Mouse (Mus musculus): ENCODE results near the gene Mad1l1. TPM values are rescaled to one million over a fixed set of nuclear protein-coding genes. Genes with fewer than 3 reads are reported as not detected.
A peak's percentile ranks its signal among the peaks of the same experiment; 100 is the strongest.

The Mad1l1 gene
- polyA plus RNA-seq, 1 experiment from 2014 or later, result 25.2 TPM

GRCm38 (mm10) chr5:140324058-140324457 is 2.7 kb upstream of the Mad1l1 start:
- no peaks in the 10 kb centered on the region for H3K27me3 ChIP-seq (replicated peaks)
- ATAC-seq (ENCODE audit: extremely low read depth, insufficient number of reproducible peaks, low FRiP score, low TSS enrichment), result no peak
- WGBS, result 76% methylated on average over 5 of the region's 5 CpGs

GRCm38 (mm10) chr5:140321756-140322575 is 614 bp upstream of the Mad1l1 start:
- no peaks in the 10 kb centered on the region for H3K27me3 ChIP-seq (replicated peaks)
- peaks cover 10% of the 10 kb centered on the region; the same call in 1 of the 2 replicates for H3K36me3 ChIP-seq
- H3K4me1 ChIP-seq, result peaks cover 33% of the 10 kb centered on the region
- peak overlapping the region; percentile 96 for H3K4me3 ChIP-seq
- H3K9me3 ChIP-seq, result no peaks in the 10 kb centered on the region
- H3K27ac ChIP-seq (replicated peaks), result peak overlapping the region; percentile 83
- H3K9ac ChIP-seq, result peak overlapping the region; percentile 99
- ATAC-seq (ENCODE audit: extremely low read depth, insufficient number of reproducible peaks, low FRiP score, low TSS enrichment), result no peak
- 2% methylated on average over 17 of the region's 17 CpGs for WGBS
- H3K4me2 ChIP-seq, result peak overlapping the region; percentile 86

More at GRCm38 (mm10) chr5:140324058-140324457, 2.7 kb upstream of the Mad1l1 start:
- Histone ChIP-seq H3K4me3 (no peak overlapping the region), H3K27ac (replicated peaks) (no peak overlapping the region), H3K9me3 (no peaks in the 10 kb centered on the region), H3K4me1 (peaks cover 25% of the 10 kb centered on the region), H3K36me3 (peaks cover 29% of the 10 kb centered on the region), H3K4me2 (no peak overlapping the region), H3K9ac (no peak overlapping the region)

GRCm38 (mm10) chr5:140316716-140317115 is 4.6 kb downstream of the Mad1l1 start:
- no peak overlapping the region for H3K4me2 ChIP-seq

DNA sequence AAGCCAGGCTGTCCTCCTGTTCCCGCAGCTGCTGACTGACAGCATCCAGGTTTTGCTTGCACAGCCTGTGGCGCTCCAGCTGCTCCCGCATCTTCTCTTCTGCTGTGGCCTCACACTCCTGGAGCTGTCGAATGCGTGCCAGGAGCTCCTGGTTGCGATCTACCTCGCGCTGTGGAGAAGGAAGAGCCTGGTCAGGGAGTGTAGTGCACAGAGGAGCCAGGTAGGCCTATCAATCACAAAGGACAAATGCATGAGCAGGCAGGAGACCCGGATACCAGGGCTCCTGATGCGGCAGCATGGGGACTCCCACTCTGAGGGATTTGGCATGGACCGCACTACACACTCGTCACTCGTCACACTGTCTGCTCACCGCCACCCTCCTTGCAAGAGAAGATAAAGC is 13.8 kb downstream of the Mad1l1 start:
- H3K27ac ChIP-seq (replicated peaks), result peak overlapping the region; percentile 58
- H3K4me1 ChIP-seq, result peaks cover 38% of the 10 kb centered on the region
- H3K27me3 ChIP-seq (replicated peaks), result no peaks in the 10 kb centered on the region
- H3K4me3 ChIP-seq, result no peak overlapping the region
- peak overlapping the region; percentile 37; the same call in 1 of the 2 replicates for H3K9ac ChIP-seq
- WGBS, result 57% methylated on average over 14 of the region's 14 CpGs
- H3K4me2 ChIP-seq, result peak overlapping the region; percentile 22
- no peaks in the 10 kb centered on the region for H3K9me3 ChIP-seq
- no peak for ATAC-seq (ENCODE audit: extremely low read depth, insufficient number of reproducible peaks, low FRiP score, low TSS enrichment)
- peaks cover 84% of the 10 kb centered on the region for H3K36me3 ChIP-seq

More at GRCm38 (mm10) chr5:140316716-140317115, 4.6 kb downstream of the Mad1l1 start:
- no peak overlapping the region for H3K27ac ChIP-seq (replicated peaks)
- peaks cover 29% of the 10 kb centered on the region for H3K4me1 ChIP-seq
- no peaks in the 10 kb centered on the region for H3K9me3 ChIP-seq
- H3K36me3 ChIP-seq, result peaks cover 36% of the 10 kb centered on the region
- no peaks in the 10 kb centered on the region for H3K27me3 ChIP-seq (replicated peaks)
- 0 out of 2 replicates have a peak overlapping the region, but pooled peaks have one; percentile 28 for H3K9ac ChIP-seq
- no peak overlapping the region for H3K4me3 ChIP-seq
- WGBS, result 71% methylated on average over 3 of the region's 3 CpGs
- no peak for ATAC-seq (ENCODE audit: extremely low read depth, insufficient number of reproducible peaks, low FRiP score, low TSS enrichment)

DNA sequence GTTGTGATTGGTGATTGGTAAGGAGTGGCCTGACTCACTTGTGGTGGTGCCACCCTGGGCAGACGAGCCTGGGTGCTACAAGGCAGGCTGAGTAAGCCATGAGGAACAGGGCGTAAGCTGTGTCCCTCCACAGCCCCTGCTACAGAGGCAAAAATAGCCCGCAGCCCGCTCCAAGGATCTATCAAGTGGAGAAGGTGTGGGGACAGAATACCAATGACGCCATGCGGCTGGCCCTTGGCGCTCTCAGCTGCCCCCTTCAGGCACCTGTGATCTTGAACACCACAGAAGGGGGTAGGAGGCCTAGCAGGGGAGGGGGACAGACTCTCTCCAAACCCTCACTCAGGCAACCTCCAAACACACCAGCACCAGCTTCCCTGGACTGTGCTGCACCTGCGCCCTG is 15.3 kb downstream of the Mad1l1 start:
- no peaks in the 10 kb centered on the region for H3K9me3 ChIP-seq
- peaks cover 83% of the 10 kb centered on the region for H3K36me3 ChIP-seq
- peak overlapping the region; percentile 85 for H3K27ac ChIP-seq (replicated peaks)
- ATAC-seq (ENCODE audit: extremely low read depth, insufficient number of reproducible peaks, low FRiP score, low TSS enrichment), result peak; percentile 65
- WGBS, result 43% methylated on average over 8 of the region's 8 CpGs
- no peaks in the 10 kb centered on the region for H3K27me3 ChIP-seq (replicated peaks)
- no peak overlapping the region for H3K4me3 ChIP-seq
- peak overlapping the region; percentile 25; the same call in 1 of the 2 replicates for H3K4me2 ChIP-seq
- peaks cover 38% of the 10 kb centered on the region for H3K4me1 ChIP-seq
- 0 out of 2 replicates have a peak overlapping the region, but pooled peaks have one; percentile 0 for H3K9ac ChIP-seq

DNA sequence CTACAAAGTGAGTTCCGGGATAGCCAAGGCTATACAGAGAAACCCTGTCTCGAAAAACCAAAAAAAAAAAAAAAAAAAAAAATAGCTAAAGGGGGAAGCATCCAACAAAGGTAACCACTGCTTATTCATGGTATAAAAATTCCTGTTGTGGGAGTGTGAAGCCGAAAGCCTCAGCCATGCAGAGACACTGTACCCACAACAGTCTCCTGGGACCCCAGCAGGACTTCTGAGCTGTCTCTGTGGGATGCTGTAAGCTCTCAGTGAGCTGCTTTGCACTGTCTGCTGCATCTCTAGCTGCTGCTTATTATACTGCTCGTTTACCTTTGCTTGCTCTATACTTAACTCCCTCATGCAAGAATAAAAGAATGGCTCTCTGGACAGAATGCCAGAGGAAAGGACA is 23.1 kb downstream of the Mad1l1 start:
- Histone ChIP-seq H3K27ac (replicated peaks) (no peak overlapping the region), H3K9ac (no peak overlapping the region), H3K27me3 (replicated peaks) (no peaks in the 10 kb centered on the region), H3K36me3 (peaks cover 86% of the 10 kb centered on the region), H3K4me2 (no peak overlapping the region), H3K4me1 (no peaks in the 10 kb centered on the region), H3K9me3 (no peaks in the 10 kb centered on the region), H3K4me3 (no peak overlapping the region)
- 92% methylated on average over 4 of the region's 4 CpGs for WGBS
- ATAC-seq (ENCODE audit: extremely low read depth, insufficient number of reproducible peaks, low FRiP score, low TSS enrichment), result no peak

GRCm38 (mm10) chr5:140292152-140292551 is 29.2 kb downstream of the Mad1l1 start:
- peaks cover 7% of the 10 kb centered on the region; the same call in 1 of the 2 replicates for H3K4me1 ChIP-seq
- no peak overlapping the region for H3K4me2 ChIP-seq
- no peaks in the 10 kb centered on the region for H3K9me3 ChIP-seq
- no peak for ATAC-seq (ENCODE audit: extremely low read depth, insufficient number of reproducible peaks, low FRiP score, low TSS enrichment)
- peaks cover 61% of the 10 kb centered on the region for H3K36me3 ChIP-seq
- H3K27ac ChIP-seq (replicated peaks), result no peak overlapping the region
- no peak overlapping the region for H3K9ac ChIP-seq
- no peak overlapping the region for H3K4me3 ChIP-seq
- H3K27me3 ChIP-seq (replicated peaks), result no peaks in the 10 kb centered on the region
- 73% methylated on average over 1 of the region's 1 CpGs for WGBS

GRCm38 (mm10) chr5:140289161-140289560 is 32.2 kb downstream of the Mad1l1 start:
- H3K27ac ChIP-seq (replicated peaks), result no peak overlapping the region
- WGBS, result 90% methylated on average over 2 of the region's 2 CpGs
- no peak for ATAC-seq (ENCODE audit: extremely low read depth, insufficient number of reproducible peaks, low FRiP score, low TSS enrichment)
- no peak overlapping the region for H3K4me2 ChIP-seq
- peaks cover 7% of the 10 kb centered on the region; the same call in 1 of the 2 replicates for H3K4me1 ChIP-seq
- H3K36me3 ChIP-seq, result peaks cover 46% of the 10 kb centered on the region
- no peaks in the 10 kb centered on the region for H3K27me3 ChIP-seq (replicated peaks)
- no peak overlapping the region for H3K9ac ChIP-seq
- no peaks in the 10 kb centered on the region for H3K9me3 ChIP-seq
- H3K4me3 ChIP-seq, result no peak overlapping the region

DNA sequence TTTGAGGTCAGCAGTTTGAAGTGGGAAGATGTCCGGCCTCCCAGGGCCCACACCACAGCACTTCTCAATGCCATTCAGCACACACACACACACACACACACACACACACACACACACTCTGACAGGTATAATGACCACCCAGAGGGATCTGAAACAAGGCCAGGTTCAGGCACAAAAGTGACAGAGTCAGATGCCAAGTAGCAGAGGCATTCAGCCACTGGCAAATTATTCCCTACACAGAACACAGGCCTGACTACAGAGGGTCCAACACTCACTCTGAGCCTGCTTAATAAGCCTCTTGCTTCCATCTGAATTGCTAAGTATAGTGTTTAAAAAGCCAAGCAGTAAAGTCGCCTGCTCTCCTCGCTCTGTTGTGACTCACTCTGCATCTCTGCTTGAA is 33.1 kb downstream of the Mad1l1 start:
- WGBS, result 89% methylated on average over 3 of the region's 3 CpGs
- Histone ChIP-seq H3K4me2 (no peak overlapping the region), H3K9ac (no peak overlapping the region), H3K9me3 (no peaks in the 10 kb centered on the region), H3K27me3 (replicated peaks) (no peaks in the 10 kb centered on the region), H3K4me3 (no peak overlapping the region), H3K4me1 (peaks cover 7% of the 10 kb centered on the region; the same call in 1 of the 2 replicates), H3K27ac (replicated peaks) (no peak overlapping the region), H3K36me3 (peaks cover 49% of the 10 kb centered on the region)
- ATAC-seq (ENCODE audit: extremely low read depth, insufficient number of reproducible peaks, low FRiP score, low TSS enrichment), result no peak

DNA sequence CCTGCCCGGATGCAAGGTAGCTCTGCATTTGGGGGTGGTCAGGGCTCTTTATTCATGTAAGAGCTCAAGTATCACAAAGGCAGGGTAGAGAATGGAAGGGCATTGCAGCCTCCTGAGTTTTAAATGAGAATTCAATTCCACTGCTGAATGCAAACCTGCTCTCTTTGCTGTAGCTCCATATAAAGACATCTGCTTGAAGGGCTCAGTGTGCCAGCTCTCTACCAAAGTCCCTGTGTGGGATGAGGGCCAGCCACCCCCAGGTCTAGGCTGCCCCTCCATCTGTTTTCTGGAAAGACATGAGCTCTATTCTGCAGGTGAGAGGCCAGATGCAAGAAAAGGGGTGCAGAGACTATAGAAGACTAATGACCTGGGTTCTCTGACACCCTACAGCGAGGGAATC is 36.6 kb downstream of the Mad1l1 start:
- no peak overlapping the region for H3K4me2 ChIP-seq
- H3K9ac ChIP-seq, result no peak overlapping the region
- H3K27ac ChIP-seq (replicated peaks), result no peak overlapping the region
- peaks cover 49% of the 10 kb centered on the region for H3K36me3 ChIP-seq
- no peaks in the 10 kb centered on the region for H3K9me3 ChIP-seq
- ATAC-seq (ENCODE audit: extremely low read depth, insufficient number of reproducible peaks, low FRiP score, low TSS enrichment), result no peak
- H3K27me3 ChIP-seq (replicated peaks), result no peaks in the 10 kb centered on the region
- no peaks in the 10 kb centered on the region for H3K4me1 ChIP-seq
- no peak overlapping the region for H3K4me3 ChIP-seq
- WGBS, result 83% methylated on average over 2 of the region's 2 CpGs

DNA sequence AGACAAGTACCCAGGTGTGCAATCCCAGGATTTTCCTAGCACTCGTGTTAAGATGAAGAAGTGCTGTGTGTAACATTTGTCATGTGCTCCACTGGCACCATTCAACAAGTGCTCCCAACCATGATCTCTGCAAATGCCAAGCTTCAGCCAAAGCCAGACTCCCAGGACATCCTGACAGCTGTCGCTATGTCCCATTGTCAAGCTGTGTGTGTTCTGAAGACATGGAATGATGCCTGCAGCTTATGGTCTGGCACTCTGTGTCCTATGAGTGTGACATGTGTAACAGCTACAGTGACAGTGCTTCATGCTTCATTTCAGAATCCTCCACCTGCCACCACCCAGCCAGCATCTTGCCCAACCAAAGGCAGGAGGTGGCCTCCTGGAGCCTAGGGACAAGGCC is 37.3 kb downstream of the Mad1l1 start:
- WGBS, result 92% methylated on average over 2 of the region's 2 CpGs
- H3K27me3 ChIP-seq (replicated peaks), result no peaks in the 10 kb centered on the region
- no peak overlapping the region for H3K4me3 ChIP-seq
- H3K4me1 ChIP-seq, result no peaks in the 10 kb centered on the region
- H3K4me2 ChIP-seq, result no peak overlapping the region
- H3K36me3 ChIP-seq, result peaks cover 47% of the 10 kb centered on the region
- no peaks in the 10 kb centered on the region for H3K9me3 ChIP-seq
- no peak overlapping the region for H3K9ac ChIP-seq
- no peak overlapping the region for H3K27ac ChIP-seq (replicated peaks)
- ATAC-seq (ENCODE audit: extremely low read depth, insufficient number of reproducible peaks, low FRiP score, low TSS enrichment), result no peak

DNA sequence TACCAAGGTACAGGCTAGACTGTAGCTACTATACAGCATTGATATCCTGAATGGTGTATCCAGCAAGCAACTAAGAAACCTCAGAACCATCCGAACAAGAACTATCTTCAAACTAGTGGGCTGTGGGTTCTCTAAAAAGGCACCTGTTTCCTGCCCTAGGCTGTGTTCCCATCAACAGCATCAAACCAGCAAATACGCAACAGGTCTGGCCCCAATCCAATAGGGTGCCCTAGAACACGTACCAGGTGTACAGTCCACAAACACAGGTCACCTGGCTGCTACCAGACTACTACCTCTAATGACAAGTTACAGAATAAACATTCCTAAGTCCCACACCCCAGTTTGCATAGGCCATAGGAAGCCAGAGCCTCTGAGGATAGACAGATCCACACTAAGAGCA is 38.5 kb downstream of the Mad1l1 start:
- Histone ChIP-seq H3K4me3 (no peak overlapping the region), H3K36me3 (peaks cover 46% of the 10 kb centered on the region), H3K9ac (no peak overlapping the region), H3K27me3 (replicated peaks) (no peaks in the 10 kb centered on the region), H3K4me1 (no peaks in the 10 kb centered on the region), H3K9me3 (no peaks in the 10 kb centered on the region), H3K4me2 (no peak overlapping the region), H3K27ac (replicated peaks) (no peak overlapping the region)
- WGBS, result 95% methylated on average over 3 of the region's 3 CpGs
- no peak for ATAC-seq (ENCODE audit: extremely low read depth, insufficient number of reproducible peaks, low FRiP score, low TSS enrichment)

Data from heart, embryonic 13.5 days (tissue).